Mouse (Mus musculus): Measurements from ENCODE around the gene Fam163b.

DNA sequence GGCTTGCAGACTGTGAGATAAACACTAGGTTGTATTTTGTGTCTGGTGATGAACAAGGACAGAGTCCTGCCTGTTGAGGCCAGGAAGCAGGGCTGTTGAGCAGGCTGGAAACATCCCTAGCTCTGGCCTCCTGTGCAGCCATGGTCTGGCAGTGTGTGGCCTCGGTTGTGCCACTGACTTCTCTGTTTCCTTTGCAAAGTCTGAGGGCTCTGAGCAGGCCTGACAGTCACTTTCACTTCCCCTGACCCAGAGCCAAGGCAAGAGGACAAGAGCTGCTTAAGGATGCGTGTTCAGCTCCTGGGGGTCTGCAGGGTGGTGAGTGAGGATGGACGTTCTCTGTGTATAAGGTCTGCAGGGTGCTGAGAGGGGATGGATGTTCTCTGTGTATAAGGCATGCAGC lies 13.3 kb downstream of the Fam163b start:
- TF ChIP-seq CTCF (IDR thresholded peaks at IDR 0.05), result no peak
- TF ChIP-seq EP300 (IDR thresholded peaks at IDR 0.05), result no peak

All from lung, postnatal 0 days (tissue).